Mouse (Mus musculus) heart, adult 2 months (tissue): ENCODE results near the gene Lrwd1.

Experiments
- CTCF ChIP-seq: fragments of 200-600 bp; IDR thresholded peaks from 2 replicates; pipeline ENCODE4 v1.8.1; 2022; ENCODE audit warnings: antibody characterized with exemption, mild to moderate bottlenecking, moderate library complexity
- EP300 ChIP-seq: fragments of 200-500 bp; IDR thresholded peaks from 2 replicates; pipeline ENCODE4 v1.6.1; 2011; ENCODE audit warnings: low read depth, low read length, control low read depth; ENCODE audit not compliant: insufficient read depth

DNA sequence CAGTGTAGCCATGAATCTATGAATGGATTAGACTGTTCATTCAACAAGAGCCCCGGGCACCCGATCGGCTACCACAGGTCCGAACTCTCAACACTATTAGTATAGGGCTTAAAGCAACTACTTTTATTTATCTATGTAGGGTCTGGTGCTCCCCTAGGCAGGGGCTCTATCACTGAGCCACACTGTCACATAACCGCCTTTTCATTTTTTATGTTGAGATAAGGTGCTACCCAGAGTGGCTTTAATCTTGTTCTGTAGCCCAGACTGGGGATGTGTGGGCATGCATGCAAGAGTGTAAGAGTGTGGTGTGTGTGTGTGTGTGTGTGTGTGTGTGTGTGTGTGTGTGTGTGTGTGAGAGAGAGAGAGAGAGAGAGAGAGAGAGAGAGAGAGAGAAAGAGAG, 57.7 kb downstream of the Lrwd1 start:
- TF ChIP-seq CTCF: no peak
- no peak for TF ChIP-seq EP300
